Mouse (Mus musculus) hematopoietic stem cell, adult 5-6 weeks (primary cell): Measurements from ENCODE around the gene Gatd1. TPM values are rescaled to one million over a fixed set of nuclear protein-coding genes. Genes with fewer than 3 reads are reported as not detected.

Source experiments
- ATAC-seq, 2 experiments: fragments of 125-278 bp in 1 of 2; replicated peaks in 1 of 2; 2 replicates each; pipeline ENCODE4 v1.8.0; 2016 to 2017; ENCODE audit warnings: inconsistent platforms in 2 of 2, mild to moderate bottlenecking in 2 of 2, moderate number of reproducible peaks in 2 of 2, low read depth in 1 of 2, moderate TSS enrichment in 1 of 2; ENCODE audit not compliant: low FRiP score in 2 of 2, poor library complexity in 2 of 2, severe bottlenecking in 2 of 2, insufficient read depth in 1 of 2, low TSS enrichment in 1 of 2
- total RNA-seq: library from RNA; stranded (forward); fragments of 172-1452, 232-1000 nt; gene quantifications from 2 replicates; pipeline ENCODE4 v1.2.3, GENCODE M21; 2017

Gene Gatd1
- total RNA-seq, 1 experiment from 2014 or later, result 18.4 TPM

GRCm38 (mm10) chr7:141432741-141433516 is 19.0 kb upstream of the Gatd1 start:
- no peak for ATAC-seq

GRCm38 (mm10) chr7:141432186-141432611 is 18.3 kb upstream of the Gatd1 start:
- peak in 1 of 2 experiments; percentile 33; a peak in 2 of 4 replicates for ATAC-seq

GRCm38 (mm10) chr7:141431434-141432185 is 17.7 kb upstream of the Gatd1 start:
- no peak for ATAC-seq

- ATAC-seq, result no peak
Measured at GRCm38 (mm10) chr7:141430585-141431240, 16.8 kb upstream of the Gatd1 start.

- ATAC-seq, result no peak
Measured at GRCm38 (mm10) chr7:141429840-141430584, 16.1 kb upstream of the Gatd1 start.

GRCm38 (mm10) chr7:141429310-141429709 is 15.4 kb upstream of the Gatd1 start, which contains the start of gene Cend1:
TSS of gene Cend1 (minus strand) at chr7:141429491.
- no peak for ATAC-seq

GRCm38 (mm10) chr7:141428701-141429100 is 14.8 kb upstream of the Gatd1 start:
- ATAC-seq, result no peak

GRCm38 (mm10) chr7:141426948-141427730 is 13.2 kb upstream of the Gatd1 start:
- no peak for ATAC-seq

GRCm38 (mm10) chr7:141423811-141424210 is 9.9 kb upstream of the Gatd1 start:
- ATAC-seq, result no peak

- ATAC-seq, result no peak
Measured at GRCm38 (mm10) chr7:141420030-141420702, 6.2 kb upstream of the Gatd1 start.

- peak in 1 of 2 experiments; percentile 57; a peak in 1 of 4 replicates for ATAC-seq
Measured at GRCm38 (mm10) chr7:141418970-141419369, 5.0 kb upstream of the Gatd1 start.

- no peak for ATAC-seq
Measured at GRCm38 (mm10) chr7:141417731-141418681, 4.1 kb upstream of the Gatd1 start.

- no peak for ATAC-seq
Measured at GRCm38 (mm10) chr7:141416144-141416841, 2.4 kb upstream of the Gatd1 start.

GRCm38 (mm10) chr7:141413331-141413730 is 605 bp downstream of the Gatd1 start:
- no peak for ATAC-seq

- ATAC-seq, result no peak
Measured at GRCm38 (mm10) chr7:141411667-141412066, 2.3 kb downstream of the Gatd1 start.
